Comparison of ENCODE assay signal across 16 mouse cellular contexts in the genomic region with DNA sequence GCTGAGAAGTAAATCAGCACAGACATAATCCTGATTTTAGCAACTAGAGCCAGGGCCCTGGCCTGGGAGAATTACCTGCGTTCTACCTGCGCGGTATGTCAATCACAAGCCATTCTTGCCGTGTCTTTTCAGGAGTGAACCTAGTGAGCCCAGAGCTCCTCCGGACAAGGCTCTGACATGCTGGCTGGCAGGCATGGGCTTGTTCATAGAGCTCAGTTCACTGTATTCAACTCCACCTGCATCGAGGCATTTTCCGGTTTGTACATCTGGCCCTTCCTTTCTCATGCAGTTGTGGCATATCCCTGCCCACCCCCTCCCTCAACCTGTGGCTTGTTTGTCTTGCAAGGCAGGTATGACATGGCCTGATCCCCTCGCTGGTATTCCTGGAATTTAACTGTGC. TPM values are rescaled to one million over a fixed set of nuclear protein-coding genes. Genes with fewer than 3 reads are reported as not detected.
"Had no signal": no experiment of that assay in that cellular context is flagged by ENCODE, and none has a peak within 500 bp of the region (broad histone marks: within the 10 kb centered on the region; RNA-seq: fewer than 3 reads in every experiment).

No protein-coding gene starts in this region.

- H3K4me3 ChIP-seq: intestine, embryonic 15.5 days; layer of hippocampus, adult 2 months; liver, embryonic 15.5 days; myocyte; neural tube, embryonic 15.5 days; stomach, embryonic 15.5 days had no signal

- H3K9ac ChIP-seq: intestine, embryonic 15.5 days; liver, embryonic 15.5 days; neural tube, embryonic 15.5 days; stomach, embryonic 15.5 days had no signal

- H3K4me1 ChIP-seq: intestine, embryonic 15.5 days; liver, embryonic 15.5 days had no signal

- H3K4me2 ChIP-seq: intestine, embryonic 15.5 days; liver, embryonic 11.5 days; liver, embryonic 15.5 days; neural tube, embryonic 15.5 days; stomach, embryonic 15.5 days had no signal

- H3K9me3 ChIP-seq: intestine, embryonic 15.5 days; liver, embryonic 15.5 days; neural tube, embryonic 15.5 days; stomach, embryonic 15.5 days had no signal

- H3K36me3 ChIP-seq: intestine, embryonic 15.5 days; liver, embryonic 15.5 days; neural tube, embryonic 15.5 days; stomach, embryonic 15.5 days had no signal

- ATAC-seq: intestine, embryonic 15.5 days; lung, postnatal 0 days had no signal

- DNase-seq: kidney, adult 18-20 months; kidney, postnatal 10 days; kidney, postnatal 4 days; lung, adult 2 months; lung, postnatal 36 days; midbrain, embryonic 14.5 days; thymus, postnatal 4 days had no signal

- H3K27ac ChIP-seq: intestine, embryonic 15.5 days; layer of hippocampus, adult 2 months; liver, embryonic 15.5 days; neural tube, embryonic 15.5 days; stomach, embryonic 15.5 days had no signal

- H3K27me3 ChIP-seq: stomach, embryonic 15.5 days had no signal

RNA-seq across cellular contexts. Expression of a gene that starts 5.0 kb away (rescaled TPM):
- total RNA-seq: megakaryocyte progenitor cell, adult 5-6 weeks had no signal
